Mouse (Mus musculus) spleen, postnatal 14 days (tissue): Measurements from ENCODE around the gene Atp13a1.
A peak's percentile ranks its signal among the peaks of the same experiment; 100 is the strongest.

Source experiments
- DNase-seq, 2 experiments: peaks; one replicate each; pipeline ENCODE4 v3.0.0; 2021 to 2022; ENCODE audit warnings: low spot score in 2 of 2

Gene Atp13a1

DNA sequence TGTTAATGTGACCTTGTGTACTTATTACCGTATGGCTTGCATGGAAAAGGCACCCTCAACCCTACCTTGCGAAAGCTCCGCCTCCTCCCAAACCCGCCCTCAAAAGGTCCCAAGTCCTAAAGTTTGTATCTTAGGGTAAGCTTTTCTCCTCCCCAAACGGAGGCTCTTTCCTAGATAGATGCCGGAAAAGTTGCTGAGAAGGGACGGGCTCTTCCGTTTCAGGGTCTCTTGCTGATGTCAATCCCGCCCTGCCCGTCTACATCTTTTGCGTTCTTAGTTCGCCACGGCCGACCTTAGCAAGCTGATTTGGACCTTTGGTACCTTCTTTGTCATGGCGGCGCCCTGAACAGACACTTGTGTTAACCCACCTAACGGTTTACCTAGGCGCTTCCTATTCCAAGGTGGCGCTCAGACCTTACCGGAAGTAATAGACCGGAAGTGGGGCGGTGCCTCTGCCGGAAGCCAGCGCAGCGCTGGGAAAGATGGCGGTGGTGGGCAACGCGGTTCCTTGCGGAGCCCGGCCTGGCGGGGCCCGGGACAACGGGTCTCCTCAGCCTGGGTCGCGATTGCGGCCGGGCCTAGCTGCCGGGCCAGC lies at the start of gene Atp13a1, which contains the start of gene Zfp866:
Atp13a1 (plus strand) TSS at position 391 of the 595 bp plus-strand sequence.
Zfp866 (minus strand) TSS at position 406 of the 595 bp plus-strand sequence.
- DNase-seq = peak; percentile 78 to 87

DNA sequence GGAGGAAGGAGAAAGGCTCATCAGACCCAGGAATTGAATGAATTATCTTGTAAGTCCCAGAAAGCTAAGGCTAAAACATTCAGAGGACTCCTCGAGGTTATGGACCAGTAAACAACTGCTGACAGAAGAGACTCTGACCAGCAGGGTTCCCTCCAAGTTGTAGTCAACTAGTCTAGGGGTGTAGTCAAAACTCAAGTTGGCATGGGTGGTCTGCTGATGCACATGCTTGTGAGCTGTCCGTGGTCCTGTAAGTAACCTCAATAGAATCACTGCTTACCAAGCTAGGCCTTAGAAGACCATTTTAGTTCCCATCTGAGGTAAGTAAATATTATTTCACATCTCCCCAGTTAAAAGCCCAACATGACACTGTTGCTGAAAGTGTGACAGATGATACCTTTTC lies 49.7 kb upstream of the Atp13a1 start:
- no peak for DNase-seq

DNA sequence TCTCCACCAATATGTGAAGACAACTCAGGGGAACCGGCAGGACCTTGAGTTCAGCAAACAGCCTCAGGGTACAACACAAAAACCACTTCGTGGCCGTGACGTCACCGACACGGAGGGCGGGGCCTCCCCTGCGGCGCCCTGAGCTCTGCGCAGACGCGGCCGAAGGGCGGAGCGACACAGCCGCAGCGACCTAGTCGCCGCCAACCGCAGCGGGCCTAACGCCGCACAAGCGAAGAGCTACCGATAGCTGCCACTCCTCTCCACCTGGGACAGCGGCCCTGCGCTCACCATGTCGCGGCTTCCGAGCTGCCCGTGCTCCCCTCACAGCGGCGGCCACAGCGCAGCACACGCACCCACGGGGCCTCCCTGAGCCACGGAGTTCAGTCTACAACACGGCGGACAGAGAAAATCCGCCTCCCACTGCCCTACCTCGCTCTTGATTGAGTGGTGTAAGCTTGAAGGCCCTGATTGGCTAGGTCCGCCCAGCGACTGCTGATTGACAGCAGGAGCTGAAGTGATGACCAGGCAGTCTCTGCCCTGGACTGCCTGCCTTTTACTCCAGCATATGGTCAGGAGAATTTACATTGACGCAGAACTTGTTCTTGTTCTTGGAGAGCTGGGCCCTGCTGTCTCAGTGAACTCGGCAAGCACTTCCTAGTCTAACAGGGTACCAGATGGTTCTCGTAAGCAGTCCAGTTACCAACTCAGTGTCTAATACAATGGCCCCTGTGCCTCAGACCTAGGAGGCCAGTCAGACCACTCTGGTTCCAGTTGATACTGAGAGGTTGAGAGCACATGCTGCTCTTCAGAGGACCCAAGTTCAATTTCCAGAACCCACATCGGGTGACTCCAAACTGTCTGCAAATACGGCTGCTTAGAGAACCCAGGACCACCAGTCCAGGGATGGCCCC lies 41.2 kb upstream of the Atp13a1 start, which contains the start of gene Zfp963:
Zfp963 (minus strand) TSS at position 427 of the 911 bp plus-strand sequence.
- DNase-seq = peak; percentile 95 to 97

DNA sequence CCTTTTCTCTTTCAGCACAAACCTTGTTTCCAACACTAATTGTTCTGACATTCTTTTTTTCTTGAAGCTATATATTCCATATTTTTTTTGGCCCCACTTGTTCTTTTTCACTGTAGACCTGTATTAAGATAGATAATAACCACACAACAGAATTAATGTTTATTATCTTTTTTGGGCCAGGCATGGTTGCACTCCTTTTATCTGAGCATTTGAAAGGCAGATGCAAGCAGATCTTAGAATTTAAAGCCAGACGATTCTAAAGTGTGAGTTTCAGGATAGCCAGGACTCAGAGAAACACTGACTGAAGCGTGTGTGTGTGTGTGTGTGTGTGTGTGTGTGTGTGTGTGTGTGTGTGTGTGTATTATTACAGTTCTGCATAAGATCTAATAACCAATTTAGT lies 38.5 kb upstream of the Atp13a1 start:
- no peak for DNase-seq

DNA sequence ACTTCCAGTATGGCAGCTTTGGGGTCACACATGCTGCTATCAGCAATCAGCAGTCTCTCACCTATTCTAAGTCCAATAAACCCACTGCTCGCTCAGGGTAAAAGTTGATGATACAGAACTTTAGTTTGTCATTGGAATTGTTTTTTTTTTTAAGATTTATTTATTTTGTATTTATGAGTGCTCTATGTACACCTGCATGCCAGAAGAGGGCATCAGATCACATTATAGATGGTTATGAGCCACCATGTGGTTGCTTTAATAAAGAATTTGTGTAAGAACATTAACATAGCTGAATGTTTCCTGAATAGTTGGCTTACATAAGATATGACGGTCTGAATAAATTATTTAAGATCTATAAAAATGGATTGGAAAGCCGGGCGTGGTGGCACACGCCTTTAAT lies 32.6 kb upstream of the Atp13a1 start:
- no peak for DNase-seq

DNA sequence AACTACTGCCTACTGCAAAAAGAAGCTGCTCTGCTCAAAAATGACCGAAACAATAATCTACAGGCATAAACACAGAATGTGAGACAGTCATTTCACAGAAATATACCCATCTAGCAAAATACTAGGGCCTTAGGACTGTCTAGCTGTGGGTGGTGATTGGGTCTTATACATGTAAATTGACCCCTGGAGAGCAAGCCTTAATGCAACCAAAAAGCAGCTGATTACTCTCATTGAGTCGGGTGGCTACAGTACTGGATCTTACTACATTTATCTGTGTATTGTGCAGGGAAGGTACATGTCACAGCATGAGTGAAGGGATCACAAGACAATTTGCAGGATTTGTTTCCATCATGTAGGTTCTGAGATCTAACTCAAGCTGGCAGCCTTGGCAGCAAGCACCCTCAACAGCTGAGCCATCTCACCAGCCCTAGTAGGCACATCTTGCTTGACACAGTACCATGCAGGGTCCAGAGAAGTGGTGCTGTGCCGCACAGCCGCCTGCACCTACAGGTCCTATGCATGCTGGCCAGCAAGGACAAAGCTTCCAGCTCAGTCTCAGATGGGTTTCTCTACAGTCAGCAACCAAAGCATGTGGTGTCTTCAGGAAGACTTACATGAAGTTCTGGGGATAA lies 29.0 kb upstream of the Atp13a1 start:
- no peak for DNase-seq

DNA sequence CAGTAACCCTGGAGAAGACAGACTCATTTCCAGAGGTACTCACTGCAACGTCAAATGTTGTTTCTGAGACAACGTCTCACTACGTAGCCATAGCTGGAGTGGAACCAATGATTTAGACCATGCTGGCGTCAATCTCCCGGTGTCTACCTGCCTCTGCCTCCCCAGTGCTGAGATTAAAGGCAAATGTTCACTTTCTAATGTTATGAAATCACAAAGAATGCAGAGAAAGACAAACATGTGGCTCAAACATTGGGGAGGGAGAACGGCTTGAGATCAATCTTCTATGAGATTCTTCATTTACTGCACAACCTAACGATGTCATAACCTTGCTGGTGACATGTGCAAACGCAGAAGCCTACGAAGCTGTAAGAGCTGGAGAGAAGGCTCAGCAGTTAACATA lies 19.7 kb upstream of the Atp13a1 start:
- DNase-seq = no peak

DNA sequence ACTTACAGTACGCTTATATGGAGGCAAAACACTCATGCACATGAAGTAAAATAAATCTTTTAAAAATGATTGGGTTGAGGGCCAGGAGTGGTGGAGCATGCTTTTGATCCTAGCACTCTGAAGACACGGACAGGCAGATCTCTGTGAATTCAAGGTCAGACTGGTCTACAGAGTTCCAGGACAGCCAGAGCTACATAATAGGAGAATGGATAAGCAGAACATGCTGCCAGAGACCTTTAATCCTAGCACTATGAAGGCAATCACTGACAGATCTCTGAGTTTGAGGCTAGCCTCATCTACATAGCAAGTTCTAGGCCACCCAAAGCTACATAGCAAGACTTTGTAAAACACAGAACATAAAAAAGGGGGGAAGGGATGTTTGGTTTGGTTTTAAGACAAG lies 18.9 kb upstream of the Atp13a1 start:
- no peak for DNase-seq

DNA sequence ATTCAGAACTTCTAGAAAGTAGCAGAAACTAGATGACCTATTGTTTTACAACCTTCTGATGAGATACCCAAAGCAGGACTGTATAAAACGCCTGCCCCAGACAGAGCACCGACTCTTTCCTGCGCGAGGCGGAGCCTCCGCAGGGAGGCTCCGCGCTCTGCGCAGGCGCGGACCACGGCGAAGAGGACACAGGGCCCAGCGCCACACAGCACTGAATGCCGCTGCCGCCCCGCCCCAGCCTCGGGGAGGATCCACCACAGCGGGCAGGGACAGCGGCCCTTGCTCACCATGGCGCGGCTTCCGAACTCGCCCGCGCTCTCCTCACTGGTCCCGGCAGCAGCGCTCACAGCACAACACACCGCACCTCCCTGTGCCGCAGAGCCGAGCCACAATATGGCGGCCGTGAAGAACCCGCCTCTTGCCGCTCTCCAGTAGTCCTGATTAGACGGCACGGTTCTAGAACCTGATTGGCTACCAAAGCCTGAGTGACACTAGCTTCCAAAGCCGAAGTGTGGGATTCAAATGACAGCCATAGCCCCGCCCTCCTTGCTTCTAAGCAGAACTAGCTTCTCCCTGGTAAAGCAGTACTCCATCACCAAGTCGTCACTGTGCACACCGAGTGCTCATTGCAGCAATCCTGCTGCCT lies 16.3 kb upstream of the Atp13a1 start, which contains the start of gene Gm20422:
Gm20422 (minus strand) TSS at position 384 of the 646 bp plus-strand sequence.
- DNase-seq = peak; percentile 70 to 77

DNA sequence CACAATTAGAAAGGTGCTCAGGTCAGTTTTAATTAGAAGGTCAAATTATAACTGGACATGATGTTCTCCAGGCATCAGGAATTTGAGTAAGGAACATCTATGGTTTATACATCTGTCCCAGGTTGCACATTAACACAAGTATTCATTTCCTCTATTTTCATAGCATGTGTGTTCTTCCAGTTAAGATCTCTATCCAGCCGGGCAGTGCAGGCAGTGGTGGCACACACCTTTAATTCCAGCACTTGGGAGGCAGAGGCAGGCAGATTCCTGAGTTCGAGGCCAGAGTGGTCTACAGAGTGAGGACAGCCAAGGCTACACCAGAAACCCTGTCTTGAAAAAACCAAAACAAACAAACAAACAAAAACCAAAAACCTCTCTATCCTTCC lies 15.8 kb upstream of the Atp13a1 start:
- no peak for DNase-seq

DNA sequence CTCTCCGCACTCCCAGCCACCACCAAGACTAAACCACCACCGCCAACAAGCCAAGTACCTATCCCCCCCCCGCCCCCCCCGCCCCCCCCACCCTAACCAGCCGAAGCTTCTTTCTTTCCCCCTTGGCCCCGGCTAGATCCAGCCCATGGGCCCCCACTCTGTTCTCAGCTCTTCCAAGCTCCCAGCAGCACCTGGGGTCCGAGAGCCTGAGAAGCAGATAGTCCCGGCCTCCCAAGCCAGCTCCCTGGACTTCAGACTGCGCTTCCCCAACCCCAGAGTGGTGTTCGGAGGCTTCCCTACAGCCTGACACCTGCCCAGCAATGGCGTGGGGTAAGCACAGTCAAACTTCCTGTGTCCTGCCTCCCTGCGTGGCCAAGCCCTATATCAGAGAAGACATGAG lies 13.9 kb upstream of the Atp13a1 start:
- DNase-seq = no peak

DNA sequence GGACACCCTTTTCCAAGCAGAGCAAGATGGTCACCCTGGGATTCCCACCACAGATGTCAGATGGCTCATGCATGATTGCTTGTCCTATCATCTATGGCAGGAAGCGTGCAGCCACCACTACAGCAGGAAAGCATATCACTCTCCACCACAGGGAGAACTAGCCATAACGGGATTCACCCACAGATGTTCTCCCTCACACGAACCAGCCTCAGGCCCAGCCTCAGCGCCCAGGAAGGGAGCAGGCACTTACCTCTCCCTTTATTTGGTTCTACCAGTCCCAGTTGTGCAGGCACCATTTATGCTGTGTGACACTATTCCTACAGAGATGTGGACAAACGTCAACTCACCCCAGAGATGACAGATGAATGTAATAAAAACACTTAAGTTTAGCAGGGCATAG lies 1.9 kb upstream of the Atp13a1 start:
- no peak for DNase-seq

DNA sequence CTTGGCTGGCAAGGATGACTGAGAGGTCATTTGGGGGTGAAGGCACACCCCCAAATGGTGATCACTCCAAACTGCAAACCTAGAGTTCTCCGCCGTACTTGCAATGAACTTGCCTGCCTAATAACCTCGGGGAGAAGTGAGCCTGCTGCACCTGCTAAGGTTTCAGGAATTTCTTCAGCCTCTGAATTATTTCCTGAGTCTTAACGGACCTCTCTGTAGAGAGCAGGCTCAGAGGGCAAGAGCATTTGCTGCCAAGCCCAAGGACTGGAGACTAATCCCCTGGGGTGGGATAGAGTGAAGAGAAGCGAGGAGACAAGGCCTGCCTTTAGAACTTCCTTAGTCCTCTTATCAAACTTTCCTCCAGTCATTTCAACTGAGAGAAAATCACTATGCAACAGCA lies 1.2 kb upstream of the Atp13a1 start:
- no peak for DNase-seq

DNA sequence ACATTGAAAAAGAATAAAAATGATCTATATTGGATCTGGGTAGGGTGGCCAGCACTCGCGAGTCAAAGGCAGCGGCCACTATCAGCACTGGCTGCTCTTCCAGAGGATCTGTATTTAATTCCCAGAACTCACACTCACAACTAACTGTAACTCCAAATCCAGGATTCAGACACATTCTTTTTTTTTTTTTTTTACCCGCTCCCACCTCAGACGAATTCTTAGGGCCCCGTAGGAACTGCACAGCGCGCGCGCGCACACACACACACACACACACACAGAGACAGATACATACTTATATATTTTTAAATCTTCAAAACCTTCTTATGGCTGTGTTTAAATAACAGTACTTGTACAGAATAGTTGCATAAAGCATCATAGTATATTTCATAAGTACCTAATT lies 599 bp upstream of the Atp13a1 start:
- no peak for DNase-seq

DNA sequence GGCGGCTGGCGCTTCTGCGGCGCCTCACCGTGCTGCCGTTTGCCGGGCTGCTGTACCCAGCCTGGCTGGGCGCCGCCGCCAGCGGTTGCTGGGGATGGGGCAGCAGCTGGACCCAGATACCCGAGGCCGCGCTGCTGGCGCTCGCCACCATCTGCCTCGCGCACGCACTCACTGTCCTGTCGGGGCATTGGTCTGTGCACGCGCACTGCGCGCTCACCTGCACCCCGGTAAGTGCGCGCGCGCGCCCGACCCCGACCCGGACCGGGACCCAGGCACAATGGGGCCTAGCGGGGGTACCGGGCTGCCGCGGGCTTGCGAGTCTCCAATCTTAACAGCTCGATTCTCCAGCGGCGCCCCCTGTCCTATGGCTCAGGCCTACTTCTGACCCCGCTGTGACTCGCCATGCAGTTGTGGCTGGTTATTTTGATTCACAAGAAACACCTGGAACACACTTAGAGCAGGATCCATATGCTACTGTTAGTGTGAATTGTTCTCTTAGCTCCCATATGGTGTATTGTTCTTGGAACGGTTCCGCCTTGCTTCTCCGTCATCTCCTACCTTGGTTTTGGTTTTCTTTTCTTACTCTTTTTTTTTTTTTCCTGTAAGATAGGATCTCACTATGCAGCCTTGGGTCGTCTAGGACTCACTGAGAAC lies 579 bp downstream of the Atp13a1 start:
- DNase-seq = peak in 1 of 2 experiments; percentile 30

DNA sequence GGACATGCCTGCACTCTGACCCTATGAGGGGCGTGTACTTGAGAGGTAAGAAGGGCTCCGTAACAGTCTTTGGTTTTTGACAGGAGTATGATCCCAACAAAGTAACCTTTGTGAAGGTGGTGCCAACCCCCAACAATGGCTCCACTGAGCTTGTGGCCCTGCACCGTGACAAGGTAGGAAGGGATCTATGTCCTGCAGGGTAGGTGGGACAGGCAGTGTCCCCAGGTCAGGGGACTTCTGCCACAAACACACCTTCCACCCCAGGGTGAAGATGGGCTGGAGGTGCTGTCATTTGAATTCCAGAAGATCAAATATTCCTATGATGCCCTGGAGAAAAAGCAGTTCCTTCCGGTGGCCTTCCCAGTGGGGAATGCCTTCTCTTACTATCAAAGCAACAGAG lies 2.7 kb downstream of the Atp13a1 start:
- DNase-seq = no peak

DNA sequence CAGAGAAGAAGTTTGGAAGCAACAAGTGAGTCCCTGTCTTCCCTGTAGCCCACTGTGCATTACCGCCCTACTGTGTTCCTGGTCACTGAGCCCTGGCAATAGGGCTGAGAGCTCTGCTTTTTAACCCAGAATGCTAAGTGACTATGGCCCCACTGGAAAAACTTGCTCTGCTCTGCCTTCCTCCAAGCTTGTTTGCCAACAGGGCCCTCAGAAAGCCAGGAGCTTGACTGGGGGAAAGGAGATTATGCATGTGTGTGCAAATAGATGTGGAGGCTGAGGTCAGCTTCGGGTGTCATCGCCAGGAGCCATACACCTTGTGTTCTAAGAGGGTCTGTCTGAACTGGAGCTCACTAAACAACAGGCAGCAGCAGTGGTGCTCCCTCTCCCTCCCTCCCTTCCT lies 3.1 kb downstream of the Atp13a1 start:
- no peak for DNase-seq

DNA sequence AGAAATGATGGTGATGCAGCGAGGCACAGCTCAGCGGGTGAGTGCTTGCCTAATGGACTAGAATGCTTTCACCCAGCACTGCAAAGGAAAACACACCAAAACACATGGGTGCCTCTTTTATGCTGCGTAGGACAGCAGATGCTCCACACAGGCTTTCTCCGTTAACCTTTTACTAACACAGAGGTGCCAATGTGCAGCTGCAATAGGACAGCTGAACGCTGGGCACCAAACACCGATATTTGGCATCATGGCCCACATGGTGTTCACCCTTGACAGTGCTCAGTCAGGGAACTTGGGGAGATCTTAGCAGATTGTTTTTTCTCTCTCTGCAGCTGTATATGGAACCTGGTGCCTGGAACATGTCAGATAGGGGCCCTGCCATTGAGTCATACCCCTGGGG lies 3.9 kb downstream of the Atp13a1 start:
- no peak for DNase-seq

DNA sequence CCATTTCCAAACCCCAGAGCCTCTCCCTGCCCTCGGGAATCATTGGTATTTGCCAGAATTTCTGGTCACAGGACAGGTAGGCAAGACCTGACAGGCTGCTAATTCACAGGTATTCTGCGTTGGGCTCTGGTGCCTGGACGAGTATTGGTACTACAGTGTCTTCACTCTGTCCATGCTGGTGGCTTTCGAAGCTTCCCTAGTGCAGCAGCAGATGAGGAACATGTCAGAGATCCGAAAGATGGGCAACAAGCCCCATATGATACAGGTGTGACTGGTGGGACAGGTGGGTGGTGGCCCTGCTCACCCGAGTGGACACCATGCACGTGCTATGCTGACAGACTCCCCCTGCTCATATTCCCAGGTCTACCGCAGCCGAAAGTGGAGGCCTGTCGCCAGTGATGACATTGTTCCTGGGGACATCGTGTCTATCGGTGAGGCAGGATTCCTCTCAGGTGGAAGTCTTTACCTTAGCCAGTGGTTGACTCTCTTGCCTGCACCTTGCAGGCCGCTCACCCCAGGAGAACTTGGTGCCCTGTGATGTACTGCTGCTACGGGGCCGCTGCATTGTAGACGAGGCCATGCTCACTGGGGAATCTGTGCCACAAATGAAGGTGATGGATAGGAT lies 5.9 kb downstream of the Atp13a1 start:
- no peak for DNase-seq

DNA sequence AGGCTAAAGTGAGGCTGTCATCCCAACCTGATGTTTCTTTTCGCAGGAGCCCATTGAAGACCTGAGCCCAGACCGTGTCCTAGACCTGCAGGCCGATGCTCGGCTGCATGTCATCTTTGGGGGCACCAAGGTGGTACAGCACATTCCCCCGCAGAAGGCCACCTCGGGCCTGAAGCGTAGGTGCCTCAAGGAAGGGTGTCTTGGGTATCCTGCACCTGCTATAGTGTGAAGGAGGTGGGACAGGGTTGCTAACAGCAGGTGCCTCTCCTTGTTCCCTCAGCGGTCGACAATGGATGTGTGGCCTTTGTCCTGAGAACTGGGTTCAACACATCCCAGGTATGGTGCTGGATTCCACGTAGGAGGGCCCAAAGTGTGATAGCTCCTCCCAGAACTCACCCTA lies 6.7 kb downstream of the Atp13a1 start:
- peak in 1 of 2 experiments; percentile 0 for DNase-seq

DNA sequence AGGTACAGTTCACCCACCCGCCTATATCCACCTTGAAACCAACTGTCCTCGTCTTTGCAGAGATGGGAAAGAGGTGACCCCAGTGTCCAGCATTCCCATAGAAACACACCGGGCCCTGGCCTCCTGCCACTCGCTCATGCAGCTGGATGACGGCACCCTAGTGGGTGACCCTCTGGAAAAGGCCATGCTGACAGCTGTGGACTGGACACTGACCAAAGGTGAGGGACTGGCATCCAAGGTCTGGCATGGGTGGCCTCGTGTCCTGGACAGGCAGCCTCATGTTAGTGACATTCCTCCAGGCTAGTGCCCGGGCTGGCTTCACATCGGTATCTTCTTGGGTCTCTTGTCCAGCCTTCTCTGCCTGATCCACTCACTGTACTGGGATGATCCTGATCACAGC lies 8.3 kb downstream of the Atp13a1 start:
- DNase-seq = peak in 1 of 2 experiments; percentile 0
